Mouse (Mus musculus) adipocyte (in vitro differentiated cells): ENCODE results near the gene 2610044O15Rik8.

ENCODE experiments used
- DNase-seq: peaks from one replicate; pipeline ENCODE4 v3.0.0-alpha.2; 2016; ENCODE audit warnings: low spot score

The 2610044O15Rik8 gene

GRCm38 (mm10) chr8:129234027-129234733, at the start of gene 2610044O15Rik8:
Gene 2610044O15Rik8, minus strand, starts transcription at chr8:129234406.
- peak; percentile 88 for DNase-seq

- DNase-seq = peak; percentile 13
Observed at GRCm38 (mm10) chr8:129265918-129266317, 31.7 kb upstream of the 2610044O15Rik8 start.

- DNase-seq = no peak
Observed at GRCm38 (mm10) chr8:129264296-129264695, 30.1 kb upstream of the 2610044O15Rik8 start.

- DNase-seq = peak; percentile 34
Observed at GRCm38 (mm10) chr8:129263211-129263927, 29.2 kb upstream of the 2610044O15Rik8 start.

- DNase-seq = no peak
Observed at GRCm38 (mm10) chr8:129233664-129234026, 561 bp downstream of the 2610044O15Rik8 start.
